Mouse (Mus musculus) thymus, adult 18-20 months (tissue): Measurements from ENCODE around the gene Tk1.
"Not testable (repeated sequence)": the region's sequence is repeated elsewhere in the genome, so short reads cannot be mapped to it uniquely, and the experiment has no call there.

Experiments used
- DNase-seq, 2 experiments: peaks; one replicate each; pipeline ENCODE4 v3.0.0; 2022; ENCODE audit warnings: mixed read lengths in 2 of 2

The Tk1 gene

DNA sequence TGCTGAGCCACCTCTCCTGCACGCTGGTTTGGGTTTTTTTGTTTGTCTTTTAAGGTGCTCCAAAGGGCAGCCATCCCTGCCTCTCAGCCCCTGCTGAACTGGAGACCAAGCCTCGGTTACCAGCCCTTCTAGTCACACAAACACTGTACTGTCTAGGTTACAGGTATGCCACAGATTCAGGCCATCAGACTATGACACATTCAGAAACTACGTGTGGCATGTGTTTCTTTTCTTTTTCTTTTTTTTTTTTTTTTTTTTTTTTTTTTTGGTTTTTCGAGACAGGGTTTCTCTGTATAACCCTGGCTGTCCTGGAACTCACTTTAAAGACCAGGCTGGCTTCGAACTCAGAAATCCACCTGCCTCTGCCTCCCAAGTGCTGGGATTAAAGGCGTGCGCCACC is 37.4 kb downstream of the Tk1 start:
- DNase-seq: not testable (repeated sequence)

DNA sequence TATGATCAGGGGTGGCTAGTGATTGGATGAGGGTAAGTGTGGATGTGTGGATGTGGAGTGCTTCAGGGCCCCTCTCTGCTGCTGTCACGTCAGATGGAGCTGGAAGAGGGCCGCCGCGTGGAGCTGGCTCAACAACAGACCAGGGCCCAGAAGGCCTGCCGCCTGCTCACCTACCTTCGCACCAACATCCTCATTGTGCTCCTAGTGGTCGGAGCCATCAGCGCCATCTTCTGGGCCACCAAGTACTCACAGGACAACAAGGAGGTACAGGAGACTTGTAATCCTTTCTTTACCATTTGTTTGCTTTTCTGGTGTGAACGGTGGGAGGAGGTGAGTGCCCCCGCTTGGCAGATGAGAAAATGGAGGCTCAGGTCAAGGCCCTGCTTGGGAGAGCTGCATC is 39.6 kb downstream of the Tk1 start:
- DNase-seq: peak; percentile 50 to 63

DNA sequence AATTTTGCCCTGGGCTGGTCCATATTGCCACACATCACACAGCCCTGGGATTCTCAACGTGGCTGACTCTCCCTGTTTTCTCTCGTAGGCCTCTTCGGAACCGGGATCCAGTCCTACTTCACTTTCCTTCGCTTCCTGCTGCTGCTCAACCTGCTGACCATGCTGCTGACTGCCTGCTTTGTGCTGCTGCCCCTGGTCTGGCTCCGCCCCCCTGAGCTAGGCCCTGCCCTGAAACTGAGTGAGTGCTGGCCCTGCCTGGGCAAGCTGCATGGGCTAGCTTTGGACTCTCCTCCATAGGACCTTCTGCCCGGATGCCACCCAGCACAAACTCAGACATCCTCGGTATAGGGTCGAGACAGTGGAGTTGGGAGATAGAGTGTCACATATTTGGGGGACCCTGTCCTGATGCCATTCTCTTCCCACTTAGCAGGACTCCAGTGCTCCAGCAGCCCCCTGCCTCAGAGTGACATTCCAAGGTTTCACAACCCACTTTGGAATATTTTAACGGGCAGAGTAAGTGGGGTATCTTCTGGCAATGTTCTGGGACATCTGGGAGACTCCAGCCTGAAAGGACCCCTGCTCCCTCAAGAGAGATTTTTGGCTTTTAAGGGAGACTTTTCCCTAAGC is 42.1 kb downstream of the Tk1 start:
- peak; percentile 41 to 57 for DNase-seq

DNA sequence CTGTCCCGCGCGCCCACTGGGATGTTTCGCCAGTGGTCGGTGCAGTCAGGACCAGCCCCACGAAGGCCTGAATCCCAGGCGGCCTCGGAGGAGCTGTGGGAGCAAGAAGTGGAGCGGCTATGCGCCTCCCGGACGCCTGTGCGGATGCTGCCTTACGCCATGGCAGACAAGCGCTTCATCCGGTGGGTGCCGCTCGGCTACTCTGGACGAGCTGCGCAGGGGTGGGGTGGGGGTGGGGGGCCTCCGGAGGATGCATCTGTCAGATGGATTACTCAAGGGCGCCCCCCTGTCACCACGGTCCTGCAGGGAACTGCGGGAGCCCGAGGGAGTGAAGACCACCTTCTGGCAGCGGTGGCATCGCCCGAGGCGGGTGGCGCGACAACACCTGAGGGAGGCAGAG is 42.8 kb downstream of the Tk1 start:
- DNase-seq: peak; percentile 85 to 91

DNA sequence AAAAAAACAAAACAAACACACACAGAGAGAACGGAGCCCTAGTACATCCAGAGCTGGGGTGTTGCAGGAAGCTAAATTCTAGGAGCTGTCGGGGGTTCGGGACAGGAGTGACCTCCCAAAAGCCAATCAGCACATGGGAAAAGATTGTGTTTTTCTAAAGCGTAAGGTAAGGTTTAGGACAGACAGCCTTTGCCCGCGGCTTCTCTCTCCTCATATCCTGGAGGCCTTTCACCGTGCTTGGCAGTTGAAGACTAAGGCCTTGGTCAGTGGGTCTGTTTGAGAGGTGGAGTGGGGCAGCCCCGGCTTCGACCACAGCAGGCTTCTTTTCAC is 43.2 kb downstream of the Tk1 start:
- DNase-seq: no peak

DNA sequence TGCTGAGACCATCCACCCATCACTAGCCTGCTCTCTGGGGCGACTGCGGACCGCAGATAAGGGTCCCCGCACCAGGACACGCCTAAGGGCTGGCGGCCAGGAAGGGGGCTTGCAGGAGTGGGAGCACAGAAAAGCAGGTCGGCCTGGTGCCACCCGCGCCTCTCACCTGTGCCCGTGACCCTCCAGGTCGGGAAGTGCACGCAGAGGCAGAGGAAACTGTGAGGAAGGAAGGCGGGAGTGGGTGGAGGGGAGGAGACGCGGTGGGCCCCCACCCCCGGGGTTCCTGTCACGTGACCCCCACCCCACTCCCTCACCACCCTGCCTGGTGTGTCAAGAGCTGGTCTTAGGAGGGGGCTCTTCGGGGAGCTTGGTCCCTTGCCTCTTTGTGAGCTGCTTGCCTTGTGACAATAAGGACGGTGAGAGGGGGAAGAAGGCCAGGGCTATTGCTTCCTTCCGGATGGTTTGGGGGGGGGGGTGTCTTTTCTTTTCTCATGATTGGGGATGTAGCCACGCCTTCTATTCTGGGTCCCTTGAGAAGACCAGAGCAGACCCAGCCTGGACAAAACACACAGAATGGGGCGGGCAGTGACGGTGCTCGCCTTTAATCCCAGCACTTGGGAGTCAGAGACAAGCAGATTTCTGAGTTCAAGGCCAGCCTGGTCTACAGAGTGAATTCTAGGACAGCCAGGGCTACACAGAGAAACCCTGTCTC is 43.7 kb downstream of the Tk1 start, which contains the start of the genes Tmc8 and Tmc6:
TSS of gene Tmc8 (plus strand) at position 84 of the 712 bp plus-strand sequence.
TSS of gene Tmc6 (minus strand) at position 206 of the 712 bp plus-strand sequence.
- DNase-seq: peak; percentile 86 to 92

DNA sequence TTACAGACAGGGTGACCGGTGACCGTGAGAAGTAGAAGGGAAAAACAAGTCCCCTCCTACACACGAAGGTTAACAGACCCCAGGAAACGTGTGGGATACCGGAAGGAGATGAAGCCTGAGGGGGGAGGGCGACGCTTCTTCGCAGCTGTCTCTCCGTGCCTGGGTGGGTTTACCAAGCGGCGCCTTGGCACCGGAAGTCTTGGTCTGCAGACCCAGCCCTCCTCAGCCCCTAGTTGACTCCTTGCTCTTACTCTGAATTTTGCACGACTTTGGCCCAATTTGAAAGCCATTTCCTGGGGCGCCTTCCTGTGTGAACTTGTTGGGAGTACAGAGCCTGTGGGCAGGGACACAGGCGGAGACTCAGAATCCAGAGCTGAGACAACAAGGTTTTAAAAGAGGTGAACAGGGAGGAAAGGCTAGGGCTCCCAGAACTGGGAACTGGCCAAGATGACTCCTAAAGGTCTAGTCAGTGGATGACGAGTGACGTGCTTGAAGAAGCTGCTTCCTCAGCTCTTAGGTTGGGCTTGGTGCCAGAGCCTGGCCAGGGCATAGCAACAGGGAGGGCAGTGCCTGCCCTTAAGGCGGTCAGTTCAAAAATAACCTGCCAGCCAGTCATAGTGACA is 44.6 kb downstream of the Tk1 start:
- DNase-seq: peak; percentile 82 to 89

DNA sequence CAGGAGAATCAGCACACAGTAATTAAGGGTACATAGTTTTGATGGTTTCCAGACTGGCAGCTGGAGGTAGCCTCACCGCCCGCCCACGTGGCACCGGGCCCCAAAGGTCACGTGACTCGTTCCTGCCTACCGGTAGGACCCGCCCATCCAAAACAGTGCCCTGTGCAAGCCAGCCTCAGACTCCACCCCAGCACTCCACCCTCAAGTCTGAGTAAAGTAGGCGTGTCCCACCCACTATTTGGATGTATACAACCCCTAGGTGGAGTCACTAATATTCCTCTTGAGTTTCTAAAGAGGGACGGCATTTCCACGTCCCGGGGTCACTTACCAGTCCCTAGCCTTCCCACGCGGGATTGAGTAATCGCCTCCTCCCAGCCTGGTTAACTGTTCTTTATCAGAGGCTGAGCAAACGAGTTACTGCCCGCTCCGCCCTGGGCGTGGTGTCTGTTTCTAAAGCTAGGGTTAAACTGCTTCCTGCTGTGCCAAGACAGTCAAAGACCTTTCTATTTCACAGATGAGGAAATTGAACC is 45.2 kb downstream of the Tk1 start:
- DNase-seq: peak; percentile 91 to 96

DNA sequence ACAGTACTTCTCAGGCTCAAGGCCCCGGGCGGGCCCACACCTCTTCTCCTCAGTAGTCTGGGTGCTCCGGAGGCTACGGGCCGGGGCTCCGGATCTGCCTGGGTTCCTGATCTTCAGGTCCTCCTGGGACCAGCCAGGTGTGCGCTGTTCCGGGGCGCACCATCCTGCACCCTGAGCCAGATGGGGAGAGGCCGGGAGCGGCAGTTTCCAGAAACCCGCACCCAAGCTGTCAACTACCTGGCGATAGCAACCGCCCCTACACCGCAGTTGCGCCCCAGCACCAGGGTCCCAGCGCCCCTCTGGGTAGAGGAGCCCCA is 45.7 kb downstream of the Tk1 start:
- no peak for DNase-seq

DNA sequence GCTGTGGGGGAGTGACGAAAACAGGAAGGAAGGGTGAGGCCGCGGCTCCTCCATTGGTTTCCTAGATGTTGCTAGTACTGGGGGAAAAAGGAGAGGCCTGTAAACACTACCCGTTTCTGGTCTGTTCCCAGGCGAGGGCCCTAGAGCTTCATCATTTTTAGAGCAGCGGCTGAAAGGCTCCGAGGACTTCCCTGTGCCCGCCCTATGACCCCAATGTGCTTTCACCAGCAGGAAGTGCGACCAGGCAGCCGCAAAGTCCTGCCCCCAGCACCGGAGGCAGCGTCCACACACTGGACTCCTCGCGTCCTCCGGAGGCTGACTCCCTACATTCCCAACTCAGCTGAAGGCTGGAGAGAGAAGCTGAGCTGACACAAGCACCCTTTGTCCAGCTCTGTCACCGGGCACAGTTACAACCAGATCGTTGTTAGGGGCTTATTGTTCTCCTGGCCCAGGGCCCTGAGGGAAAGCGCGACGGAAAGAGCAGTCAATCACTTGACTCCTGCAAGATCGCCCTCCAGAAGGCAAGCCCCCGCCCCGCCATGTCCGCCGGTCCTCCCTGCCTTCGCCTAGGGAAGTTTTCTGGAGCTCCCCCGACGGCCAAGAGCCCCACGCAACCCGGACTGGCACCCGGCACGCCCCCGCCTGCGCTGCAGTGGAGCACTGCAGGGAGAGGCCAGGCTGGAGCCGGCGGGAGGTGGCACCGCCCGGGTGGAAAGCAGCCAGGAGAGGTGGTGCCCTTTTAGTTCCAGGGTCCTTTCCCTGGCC is 46.3 kb downstream of the Tk1 start:
- peak; percentile 57 to 62 for DNase-seq

DNA sequence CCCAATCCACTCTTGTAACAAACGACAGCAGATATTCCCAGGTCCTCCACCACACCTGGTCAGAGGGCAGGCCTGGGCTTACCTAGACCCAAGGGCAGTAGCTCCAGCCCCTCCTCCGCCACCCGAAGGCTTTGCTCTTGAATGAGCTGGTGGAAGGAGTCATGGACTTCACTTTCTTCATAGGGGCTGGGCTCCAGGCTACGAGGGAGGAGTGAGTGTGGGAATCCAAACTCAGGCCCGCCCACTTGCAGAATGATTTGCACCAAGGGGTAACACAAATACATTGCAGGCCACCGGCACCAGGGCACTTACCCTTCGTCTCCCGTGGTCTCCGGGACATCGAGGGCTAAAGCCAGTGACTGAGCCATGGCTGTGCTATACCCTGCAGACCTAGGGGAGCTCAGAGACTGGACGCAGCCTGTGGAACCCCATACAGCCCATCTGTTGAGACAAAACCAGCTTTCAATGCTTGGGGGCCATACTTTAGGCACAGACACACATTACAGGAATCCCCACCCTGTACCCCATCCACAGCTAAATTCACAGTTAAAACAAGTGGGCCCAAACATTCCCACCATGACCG is 47.0 kb downstream of the Tk1 start:
- no peak for DNase-seq

DNA sequence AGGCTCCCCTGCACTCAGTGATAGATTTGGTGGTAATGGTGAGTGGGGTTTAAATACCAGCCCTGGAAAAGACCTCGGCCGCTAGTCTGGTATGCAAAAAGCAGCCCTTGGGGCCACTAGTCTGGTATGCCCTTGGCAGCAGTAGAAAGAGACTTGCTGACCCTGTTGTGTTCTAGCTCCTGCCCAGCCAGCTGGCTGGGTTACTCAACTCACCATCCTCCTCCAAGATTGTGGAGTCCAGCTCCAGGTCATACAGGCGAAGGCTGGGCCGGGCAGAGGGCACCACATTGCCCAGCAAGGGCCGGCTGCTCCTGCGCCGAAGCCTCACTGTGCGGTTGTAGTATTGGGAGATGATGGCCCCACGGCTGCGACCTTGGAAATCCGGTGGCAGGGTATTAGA is 47.9 kb downstream of the Tk1 start:
- DNase-seq: no peak

DNA sequence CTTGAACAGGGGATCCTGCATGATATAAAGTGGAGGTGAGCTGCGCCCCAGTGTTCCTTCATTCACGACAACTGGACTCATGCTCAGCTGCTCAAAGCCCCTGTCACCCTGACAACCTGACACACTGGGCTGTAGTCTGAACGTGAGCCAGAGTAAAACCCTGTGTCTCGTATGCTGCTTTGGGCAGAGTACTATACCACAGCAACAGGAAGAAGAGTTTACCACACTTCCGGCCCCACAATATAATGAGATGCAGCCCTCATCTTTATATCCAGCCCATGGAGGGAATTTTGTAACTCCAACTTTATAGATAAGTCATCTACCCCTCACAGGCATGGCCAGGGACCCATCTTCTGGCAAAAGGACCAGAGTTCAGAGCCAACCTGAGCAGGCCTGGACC is 48.8 kb downstream of the Tk1 start:
- no peak for DNase-seq

DNA sequence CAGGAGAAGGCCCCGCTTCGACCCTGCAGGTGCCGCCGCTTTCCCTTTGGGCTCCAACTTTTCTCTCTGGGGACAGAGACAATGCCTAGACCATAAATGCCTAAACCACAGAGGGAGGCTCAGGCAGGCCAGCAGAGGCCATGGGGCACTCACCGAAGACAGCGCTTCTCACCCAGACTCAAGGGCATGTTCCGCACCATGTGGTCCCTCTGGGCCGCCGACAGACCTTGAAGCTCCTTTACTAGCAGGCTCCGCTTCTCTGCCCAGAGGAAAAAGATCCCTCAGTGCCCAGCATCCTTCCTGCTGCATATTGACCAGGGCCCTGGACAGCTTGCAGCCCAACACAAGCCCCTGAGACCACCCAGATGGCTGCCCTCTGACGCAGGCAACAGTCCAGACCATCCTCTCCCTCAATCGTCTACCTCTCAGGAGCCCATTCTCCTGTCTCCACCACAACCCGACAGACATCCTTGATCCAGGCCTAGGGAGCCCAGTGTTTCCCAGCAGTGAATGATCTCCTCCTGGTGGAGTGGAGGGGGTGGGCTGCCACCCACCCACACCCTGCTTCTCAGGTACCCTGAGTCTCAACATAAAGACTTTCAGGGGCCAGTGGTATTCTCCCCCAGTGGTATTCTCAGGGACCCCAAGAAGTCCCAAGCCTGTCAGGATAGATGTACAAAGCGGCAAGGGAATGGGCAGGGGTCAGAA is 49.7 kb downstream of the Tk1 start:
- DNase-seq: no peak

DNA sequence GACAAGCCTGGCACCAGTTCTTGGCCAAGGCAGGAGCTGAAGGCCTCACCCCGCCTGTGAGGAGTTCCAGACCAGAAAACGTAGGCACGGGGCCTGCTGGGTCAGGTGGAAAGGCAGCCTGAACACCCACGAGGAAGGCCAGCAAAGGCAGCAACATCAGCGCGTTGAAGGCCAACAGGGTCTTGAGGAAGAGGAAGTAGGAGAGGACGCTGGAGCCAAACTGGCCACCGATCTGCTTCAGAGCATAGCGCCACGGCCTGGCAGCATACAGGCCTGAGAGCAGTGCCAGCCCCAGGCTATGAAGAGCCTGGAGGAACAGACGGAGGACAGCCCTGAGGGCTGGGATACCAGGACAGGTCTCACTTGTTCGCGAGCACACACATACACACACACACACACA is 50.4 kb downstream of the Tk1 start:
- DNase-seq: no peak

DNA sequence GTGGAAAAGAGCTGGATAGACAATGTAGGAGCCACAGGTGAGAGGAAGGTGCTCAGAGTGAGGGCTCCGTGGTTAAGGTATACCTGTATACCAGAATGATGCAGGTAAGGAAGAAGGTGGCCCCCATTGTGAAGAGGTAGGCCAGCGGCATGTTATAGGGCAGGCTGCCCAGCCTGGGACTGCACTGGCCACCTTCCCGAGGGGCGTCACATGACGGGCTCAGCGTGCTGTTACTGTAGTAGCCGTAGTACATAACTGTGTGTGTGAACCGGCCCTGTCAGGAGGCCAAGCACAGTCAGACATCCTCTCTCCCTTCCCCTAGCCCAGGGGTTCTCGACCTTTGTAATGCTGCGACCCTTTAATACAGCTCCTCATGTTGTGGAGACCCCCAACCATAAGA is 51.0 kb downstream of the Tk1 start:
- DNase-seq: no peak

DNA sequence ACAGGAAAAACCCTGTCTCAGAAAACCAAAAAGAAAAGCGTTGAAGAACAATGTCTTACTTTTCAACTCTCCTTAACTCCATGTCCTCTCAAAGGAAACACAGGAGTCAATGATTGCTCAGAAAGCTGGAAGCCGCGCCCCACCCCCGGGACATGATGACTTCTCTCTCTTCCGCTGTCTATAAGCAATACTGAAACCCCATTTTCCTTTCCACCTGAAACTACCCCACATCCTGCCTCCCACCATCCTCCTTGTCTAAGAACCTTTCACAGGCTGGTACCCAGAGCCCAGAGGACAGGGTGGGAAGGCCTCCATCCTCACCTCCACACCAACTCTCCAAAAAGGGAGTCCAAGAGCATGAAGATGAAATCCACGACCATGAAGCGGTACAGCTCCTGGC is 53.5 kb downstream of the Tk1 start:
- DNase-seq: no peak

DNA sequence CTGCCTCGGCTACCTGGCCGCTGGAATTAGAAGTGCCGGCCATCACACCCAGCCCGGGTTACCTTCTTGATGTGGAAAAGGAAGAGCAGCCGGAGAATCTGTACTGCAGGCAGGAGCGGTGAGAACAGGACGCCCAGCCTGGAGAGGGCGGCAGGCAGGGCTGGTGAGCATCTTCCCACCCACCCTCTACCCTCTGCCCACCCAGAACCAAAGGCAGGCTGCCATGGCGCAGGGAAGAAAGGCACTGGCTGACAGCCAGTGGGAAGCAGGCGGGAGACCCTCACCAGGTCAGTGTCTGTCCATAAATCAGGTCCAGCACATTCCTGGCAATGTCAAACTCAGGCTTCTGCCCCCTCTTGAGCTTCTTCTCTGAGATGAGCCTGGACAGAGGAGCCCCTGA is 55.5 kb downstream of the Tk1 start:
- no peak for DNase-seq

DNA sequence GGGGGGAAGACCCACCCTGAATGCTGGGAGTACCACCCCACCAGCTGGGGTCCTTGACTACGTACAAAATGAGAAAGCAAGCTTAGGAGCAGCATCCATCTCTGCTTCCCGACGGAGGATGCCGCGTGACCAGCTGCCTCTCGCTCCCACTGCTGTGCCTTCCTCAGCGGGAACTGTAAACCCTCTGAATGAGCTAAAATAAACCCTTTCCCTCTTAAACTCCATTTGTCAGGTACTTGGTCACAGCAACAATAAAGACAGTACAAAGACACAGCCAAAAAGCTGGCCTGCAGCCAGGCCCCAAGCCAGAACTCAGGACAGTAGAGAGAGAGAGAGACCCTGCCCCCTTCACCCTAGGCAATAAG is 56.2 kb downstream of the Tk1 start:
- DNase-seq: no peak

DNA sequence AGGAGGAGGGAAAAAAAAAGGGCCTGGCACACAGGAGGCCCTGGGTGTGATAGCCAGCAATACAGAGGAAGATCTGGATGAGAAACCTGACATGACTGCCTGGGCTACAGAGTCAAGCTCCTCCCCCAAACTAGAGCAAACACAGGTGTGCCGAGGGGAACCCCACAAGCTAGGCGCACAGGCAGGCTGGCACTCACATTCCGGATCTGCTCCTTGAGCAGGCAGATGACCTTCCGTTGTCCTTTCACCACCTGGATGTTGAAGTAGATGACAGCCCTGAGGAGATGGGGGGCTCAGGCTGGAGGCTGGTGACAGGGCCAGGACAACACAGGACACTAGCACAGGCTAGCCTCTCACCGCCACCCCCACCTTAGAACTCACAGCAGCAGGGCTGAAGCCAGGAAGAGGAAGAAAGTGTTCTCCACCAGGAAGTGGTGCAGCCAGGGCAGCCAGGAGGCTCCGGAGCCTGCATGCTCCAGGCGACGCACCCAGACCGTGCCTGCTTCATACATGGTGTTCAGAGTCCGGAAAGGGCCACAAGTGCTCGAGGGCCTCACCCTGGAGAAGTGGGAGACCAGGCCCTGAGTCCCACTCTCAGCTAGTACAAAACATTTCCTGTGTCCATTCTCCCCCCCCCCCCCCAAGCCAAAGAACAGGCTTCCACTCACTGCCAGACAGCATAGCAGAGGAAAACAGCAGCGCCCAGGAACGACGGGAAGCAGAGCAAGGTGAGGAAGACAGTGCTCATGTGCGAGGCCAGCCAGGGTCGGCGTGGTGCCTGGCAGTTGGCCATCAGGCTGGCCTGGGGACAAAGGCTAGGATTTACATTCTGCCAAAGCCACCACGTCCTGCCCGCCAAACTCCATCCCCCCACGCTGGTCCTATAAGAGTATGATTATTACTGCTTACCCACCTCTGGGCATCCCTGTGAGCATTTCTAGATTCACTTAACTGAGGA is 56.9 kb downstream of the Tk1 start:
- no peak for DNase-seq

DNA sequence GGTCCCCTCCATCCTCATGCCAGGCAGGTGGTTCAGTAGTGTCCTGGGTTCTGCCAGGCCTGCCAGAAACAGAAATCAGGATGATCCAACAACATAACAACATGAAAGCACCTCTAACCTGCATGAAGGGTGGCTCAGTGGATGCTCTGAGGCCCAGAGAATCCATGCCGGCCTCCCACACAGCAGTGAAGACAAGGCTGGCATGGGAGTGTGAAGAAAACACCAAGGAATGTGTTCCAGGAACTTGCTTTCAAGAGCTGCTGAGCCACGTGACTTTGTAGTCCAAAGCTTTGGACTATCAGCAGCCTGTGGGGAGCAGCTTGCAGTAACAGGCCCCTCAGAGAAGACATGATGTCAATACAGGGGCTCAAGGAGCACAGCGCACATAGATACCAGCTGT is 59.6 kb downstream of the Tk1 start:
- DNase-seq: no peak
